Mouse (Mus musculus) hindbrain, embryonic 14.5 days (tissue): ENCODE measurements at regions not wholly inside any gene's neighbourhood (a gene's known extent, or its start where the extent isn't known, plus 50 kb on each side); places are given as distances from the start of the nearest gene placed in this dataset.
A peak's percentile ranks its signal among the peaks of the same experiment; 100 is the strongest.

Experiments used
- ATAC-seq: fragments of 200-750 bp; cut with Nextera tagmentation; 2 replicates; pipeline ENCODE4 v1.8.0; 2017; ENCODE audit warnings: moderate number of reproducible peaks, mild to moderate bottlenecking, moderate TSS enrichment, moderate library complexity; ENCODE audit not compliant: low FRiP score
- DNase-seq: peaks from one replicate; pipeline ENCODE4 v3.0.0-alpha.2; 2015; ENCODE audit warnings: low spot score
- H3K27ac ChIP-seq: fragments of 300-500 bp; sonication (generic); 2 replicates; pipeline ENCODE4 v1.5.1; 2014; ENCODE audit warnings: mild to moderate bottlenecking, moderate library complexity
- H3K27me3 ChIP-seq: fragments of 300-500 bp; sonication (generic); 2 replicates; pipeline ENCODE4 v1.6.1; 2014; ENCODE audit warnings: mild to moderate bottlenecking, low read length, mixed read lengths; ENCODE audit not compliant: control insufficient read depth, insufficient read depth
- H3K36me3 ChIP-seq: fragments of 300-500 bp; sonication (generic); replicated peaks from 2 replicates; pipeline ENCODE4 v1.6.1; 2014; ENCODE audit not compliant: control insufficient read depth, insufficient read depth
- H3K4me1 ChIP-seq: fragments of 300-500 bp; sonication (generic); replicated peaks from 2 replicates; pipeline ENCODE4 v1.6.1; 2014; ENCODE audit warnings: antibody characterized with exemption, low read length, mixed read lengths; ENCODE audit not compliant: control insufficient read depth, insufficient read depth
- H3K4me2 ChIP-seq: fragments of 300-500 bp; sonication (generic); replicated peaks from 2 replicates; pipeline ENCODE4 v1.6.1; 2014; ENCODE audit warnings: mild to moderate bottlenecking, moderate library complexity
- H3K4me3 ChIP-seq: fragments of 300-500 bp; sonication (generic); replicated peaks from 2 replicates; pipeline ENCODE4 v1.5.1; 2014; ENCODE audit warnings: mild to moderate bottlenecking, low read length
- H3K9ac ChIP-seq: fragments of 300-500 bp; sonication (generic); 2 replicates; pipeline ENCODE4 v1.6.1; 2014
- H3K9me3 ChIP-seq: fragments of 300-500 bp; sonication (generic); 2 replicates; pipeline ENCODE4 v1.6.1; 2016; ENCODE audit warnings: low read length; ENCODE audit not compliant: control insufficient read depth
- WGBS: fragments of 180-500 bp; shearing (Covaris S2); extraction: QIAGEN DNeasy Blood & Tissue Kit; methylation state at CpG from one replicate; pipeline ENCODE4 v1.1.7; 2014; 5-methylcytosine and 5-hydroxymethylcytosine counted together

- no peak overlapping the region for H3K4me3 ChIP-seq
- peak; percentile 65; the same call in 1 of the 2 replicates for ATAC-seq
- H3K27ac ChIP-seq: peak overlapping the region; percentile 22
- peak overlapping the region; percentile 7; the same call in 1 of the 2 replicates for H3K9ac ChIP-seq
- H3K4me1 ChIP-seq: no peaks in the 10 kb centered on the region; the same call in 1 of the 2 replicates
- no peaks in the 10 kb centered on the region for H3K27me3 ChIP-seq
- peak; percentile 57 for DNase-seq
- WGBS: 34% methylated on average over 13 of the region's 13 CpGs
- H3K36me3 ChIP-seq: no peaks in the 10 kb centered on the region
- H3K4me2 ChIP-seq: peak overlapping the region; percentile 10
- H3K9me3 ChIP-seq: no peaks in the 10 kb centered on the region
Observed at GRCm38 (mm10) chr12:5983937-5984610, 608.6 kb upstream of the Klhl29 start.

GRCm38 (mm10) chr12:5982096-5982495 lies 606.6 kb upstream of the Klhl29 start:
- no peaks in the 10 kb centered on the region for H3K9me3 ChIP-seq
- DNase-seq (no peak), ATAC-seq (no peak)
- WGBS: 66% methylated on average over 1 of the region's 1 CpGs
- no peaks in the 10 kb centered on the region for H3K36me3 ChIP-seq
- H3K4me2 ChIP-seq: no peak overlapping the region
- H3K4me1 ChIP-seq: no peaks in the 10 kb centered on the region; the same call in 1 of the 2 replicates
- H3K27ac ChIP-seq: no peak overlapping the region
- H3K27me3 ChIP-seq: no peaks in the 10 kb centered on the region
- H3K9ac ChIP-seq: no peak overlapping the region
- H3K4me3 ChIP-seq: no peak overlapping the region

- Histone ChIP-seq H3K4me3 (no peak overlapping the region), H3K9ac (no peak overlapping the region), H3K27me3 (no peaks in the 10 kb centered on the region), H3K4me1 (no peaks in the 10 kb centered on the region), H3K27ac (no peak overlapping the region), H3K4me2 (no peak overlapping the region), H3K36me3 (no peaks in the 10 kb centered on the region), H3K9me3 (no peaks in the 10 kb centered on the region)
- DNase-seq (no peak), ATAC-seq (no peak)
- 92% methylated on average over 4 of the region's 4 CpGs for WGBS
Observed at GRCm38 (mm10) chr12:5975926-5976325, 600.4 kb upstream of the Klhl29 start.

- no peak for DNase-seq
- no peaks in the 10 kb centered on the region for H3K36me3 ChIP-seq
- no peak overlapping the region for H3K27ac ChIP-seq
- no peak overlapping the region for H3K9ac ChIP-seq
- 81% methylated on average over 4 of the region's 4 CpGs for WGBS
- no peak overlapping the region for H3K4me2 ChIP-seq
- H3K9me3 ChIP-seq: no peaks in the 10 kb centered on the region
- peaks cover 3% of the 10 kb centered on the region; the same call in 1 of the 2 replicates for H3K4me1 ChIP-seq
- ATAC-seq: no peak
- H3K4me3 ChIP-seq: no peak overlapping the region
- H3K27me3 ChIP-seq: no peaks in the 10 kb centered on the region
Observed at GRCm38 (mm10) chr12:5969556-5969955, 594.1 kb upstream of the Klhl29 start.

GRCm38 (mm10) chr12:5956141-5956540 lies 580.7 kb upstream of the Klhl29 start:
- DNase-seq (no peak), ATAC-seq (no peak)
- H3K36me3 ChIP-seq: no peaks in the 10 kb centered on the region
- 76% methylated on average over 2 of the region's 2 CpGs for WGBS
- H3K27me3 ChIP-seq: no peaks in the 10 kb centered on the region
- no peak overlapping the region for H3K9ac ChIP-seq
- no peak overlapping the region for H3K4me2 ChIP-seq
- no peaks in the 10 kb centered on the region for H3K9me3 ChIP-seq
- no peak overlapping the region for H3K27ac ChIP-seq
- H3K4me1 ChIP-seq: no peaks in the 10 kb centered on the region
- H3K4me3 ChIP-seq: no peak overlapping the region

GRCm38 (mm10) chr12:5955564-5955963 lies 580.1 kb upstream of the Klhl29 start:
- WGBS: 30% methylated on average over 5 of the region's 5 CpGs
- H3K9me3 ChIP-seq: no peaks in the 10 kb centered on the region
- H3K27me3 ChIP-seq: no peaks in the 10 kb centered on the region
- no peaks in the 10 kb centered on the region for H3K4me1 ChIP-seq
- no peak for ATAC-seq
- no peak overlapping the region for H3K4me3 ChIP-seq
- no peak overlapping the region for H3K27ac ChIP-seq
- H3K4me2 ChIP-seq: no peak overlapping the region
- no peaks in the 10 kb centered on the region for H3K36me3 ChIP-seq
- DNase-seq: no peak
- H3K9ac ChIP-seq: no peak overlapping the region

GRCm38 (mm10) chr12:5943346-5943925 lies 568.0 kb upstream of the Klhl29 start:
- Histone ChIP-seq H3K9me3 (no peaks in the 10 kb centered on the region), H3K27ac (no peak overlapping the region), H3K4me1 (no peaks in the 10 kb centered on the region), H3K4me2 (no peak overlapping the region), H3K27me3 (no peaks in the 10 kb centered on the region), H3K9ac (no peak overlapping the region), H3K36me3 (no peaks in the 10 kb centered on the region), H3K4me3 (no peak overlapping the region)
- DNase-seq (no peak), ATAC-seq (no peak)
- 77% methylated on average over 11 of the region's 11 CpGs for WGBS

- Histone ChIP-seq H3K9me3 (no peaks in the 10 kb centered on the region), H3K27ac (no peak overlapping the region), H3K4me2 (no peak overlapping the region), H3K27me3 (no peaks in the 10 kb centered on the region), H3K36me3 (no peaks in the 10 kb centered on the region), H3K4me3 (no peak overlapping the region), H3K9ac (no peak overlapping the region), H3K4me1 (0 out of 2 replicates have a peak, but pooled peaks cover 4% of the 10 kb centered on the region)
- WGBS: 93% methylated on average over 1 of the region's 1 CpGs
- no peak for ATAC-seq
- DNase-seq: no peak
Observed at GRCm38 (mm10) chr12:5921262-5921661, 545.8 kb upstream of the Klhl29 start.

- Histone ChIP-seq H3K27ac (no peak overlapping the region), H3K36me3 (no peaks in the 10 kb centered on the region), H3K4me1 (0 out of 2 replicates have a peak, but pooled peaks cover 1% of the 10 kb centered on the region), H3K4me3 (no peak overlapping the region), H3K27me3 (no peaks in the 10 kb centered on the region), H3K9me3 (no peaks in the 10 kb centered on the region), H3K9ac (no peak overlapping the region), H3K4me2 (no peak overlapping the region)
- ATAC-seq (no peak), DNase-seq (no peak)
- WGBS: 65% methylated on average over 1 of the region's 1 CpGs
Observed at GRCm38 (mm10) chr12:5918030-5918429, 542.5 kb upstream of the Klhl29 start.
